Mouse (Mus musculus): ENCODE measurements around the gene Zfp36l1.

- TF ChIP-seq CTCF (conservative IDR thresholded peaks at IDR 0.05; ENCODE audit: low read length), result no peak
- no peak for TF ChIP-seq POU5F1 (IDR thresholded peaks at IDR 0.05; ENCODE audit: borderline replicate concordance, low read length)
- no peak for TF ChIP-seq NANOG (IDR thresholded peaks at IDR 0.05; ENCODE audit: borderline replicate concordance, low read length)
Measured at GRCm38 (mm10) chr12:80141011-80141410, 28.2 kb upstream of the Zfp36l1 start.

All from E14TG2a.4 (cell line).